Mouse (Mus musculus) stomach, embryonic 15.5 days (tissue): ENCODE measurements at regions not wholly inside any gene's neighbourhood (a gene's known extent, or its start where the extent isn't known, plus 50 kb on each side); places are given as distances from the start of the nearest gene placed in this dataset.

Source experiments
- ATAC-seq: fragments of 200-750 bp; cut with Nextera tagmentation; 2 replicates; pipeline ENCODE4 v1.8.0; 2017; ENCODE audit warnings: low read depth, moderate number of reproducible peaks, moderate TSS enrichment; ENCODE audit not compliant: insufficient read depth, low FRiP score
- H3K27ac ChIP-seq: fragments of 300-500 bp; sonication (generic); 2 replicates; pipeline ENCODE4 v1.5.1; 2015; ENCODE audit warnings: mild to moderate bottlenecking, inconsistent platforms
- H3K27me3 ChIP-seq: fragments of 300-500 bp; sonication (generic); replicated peaks from 2 replicates; pipeline ENCODE4 v1.6.1; 2015; ENCODE audit warnings: inconsistent platforms
- H3K36me3 ChIP-seq: fragments of 300-500 bp; sonication (generic); 2 replicates; pipeline ENCODE4 v1.6.1; 2015; ENCODE audit warnings: inconsistent platforms
- H3K4me1 ChIP-seq: fragments of 300-500 bp; sonication (generic); 2 replicates; pipeline ENCODE4 v1.6.1; 2015; ENCODE audit warnings: inconsistent platforms
- H3K4me2 ChIP-seq: fragments of 300-500 bp; sonication (generic); 2 replicates; pipeline ENCODE4 v1.6.1; 2015; ENCODE audit warnings: mild to moderate bottlenecking, inconsistent platforms
- H3K4me3 ChIP-seq: fragments of 300-500 bp; sonication (generic); replicated peaks from 2 replicates; pipeline ENCODE4 v1.5.1; 2015; ENCODE audit warnings: inconsistent platforms
- H3K9ac ChIP-seq: fragments of 300-500 bp; sonication (generic); 2 replicates; pipeline ENCODE4 v1.6.1; 2015; ENCODE audit warnings: inconsistent platforms
- H3K9me3 ChIP-seq: fragments of 300-500 bp; sonication (generic); 2 replicates; pipeline ENCODE4 v1.6.1; 2016; ENCODE audit warnings: inconsistent platforms
- WGBS: fragments of 180-500 bp; shearing (Covaris S2); methylation state at CpG from one replicate; pipeline ENCODE4 v1.1.7; 2015; 5-methylcytosine and 5-hydroxymethylcytosine counted together

DNA sequence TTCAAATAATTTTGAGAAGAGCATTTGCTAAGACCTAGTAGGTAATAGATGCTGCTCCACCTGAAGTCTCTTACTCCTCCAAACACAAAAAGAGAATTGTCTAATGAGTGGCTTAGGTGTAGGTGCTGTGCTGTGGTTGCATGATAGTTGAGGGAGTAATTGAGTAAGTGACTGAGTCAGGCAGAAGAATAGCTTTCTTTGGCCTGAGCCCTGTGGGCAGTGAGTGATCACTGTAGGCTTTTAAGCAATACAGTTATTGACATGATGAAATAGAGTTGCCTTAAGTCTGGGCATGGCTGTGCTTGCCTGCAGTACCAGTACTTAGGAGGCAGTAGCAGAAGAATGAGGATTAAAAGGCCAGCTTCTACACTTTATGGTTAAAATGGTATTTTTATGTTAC, 155.5 kb upstream of the Marcks start:
- H3K9ac ChIP-seq: no peak overlapping the region
- H3K36me3 ChIP-seq: no peaks in the 10 kb centered on the region
- H3K4me1 ChIP-seq: no peaks in the 10 kb centered on the region
- no peak for ATAC-seq
- no peaks in the 10 kb centered on the region for H3K27me3 ChIP-seq
- no peaks in the 10 kb centered on the region for H3K9me3 ChIP-seq
- no peak overlapping the region for H3K4me3 ChIP-seq
- no peak overlapping the region for H3K4me2 ChIP-seq
- H3K27ac ChIP-seq: no peak overlapping the region

DNA sequence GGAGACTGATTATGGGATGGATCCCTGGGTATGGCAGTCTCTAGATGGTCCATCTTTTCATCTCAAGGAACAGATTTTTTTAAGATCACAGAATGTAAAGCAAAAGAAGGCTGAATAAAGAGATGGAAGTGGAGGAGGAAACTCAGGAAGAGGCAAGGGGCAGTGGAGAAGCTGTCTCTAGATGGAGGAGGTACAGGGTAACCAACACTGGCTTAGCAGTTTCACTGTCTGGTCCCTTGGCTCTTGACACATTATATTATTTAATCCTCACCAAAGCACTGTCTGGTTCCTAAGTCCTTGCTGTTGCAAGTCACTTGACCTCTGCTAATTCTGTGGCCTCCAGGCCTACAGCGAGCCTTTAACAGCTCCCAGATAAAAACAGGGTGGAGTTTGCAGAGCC, 154.6 kb upstream of the Marcks start:
- no peak for ATAC-seq
- H3K27ac ChIP-seq: no peak overlapping the region
- no peaks in the 10 kb centered on the region for H3K4me1 ChIP-seq
- H3K27me3 ChIP-seq: no peaks in the 10 kb centered on the region
- no peak overlapping the region for H3K4me3 ChIP-seq
- H3K36me3 ChIP-seq: no peaks in the 10 kb centered on the region
- 47% methylated on average over 1 of the region's 1 CpGs for WGBS
- H3K4me2 ChIP-seq: no peak overlapping the region
- H3K9me3 ChIP-seq: no peaks in the 10 kb centered on the region
- H3K9ac ChIP-seq: no peak overlapping the region

DNA sequence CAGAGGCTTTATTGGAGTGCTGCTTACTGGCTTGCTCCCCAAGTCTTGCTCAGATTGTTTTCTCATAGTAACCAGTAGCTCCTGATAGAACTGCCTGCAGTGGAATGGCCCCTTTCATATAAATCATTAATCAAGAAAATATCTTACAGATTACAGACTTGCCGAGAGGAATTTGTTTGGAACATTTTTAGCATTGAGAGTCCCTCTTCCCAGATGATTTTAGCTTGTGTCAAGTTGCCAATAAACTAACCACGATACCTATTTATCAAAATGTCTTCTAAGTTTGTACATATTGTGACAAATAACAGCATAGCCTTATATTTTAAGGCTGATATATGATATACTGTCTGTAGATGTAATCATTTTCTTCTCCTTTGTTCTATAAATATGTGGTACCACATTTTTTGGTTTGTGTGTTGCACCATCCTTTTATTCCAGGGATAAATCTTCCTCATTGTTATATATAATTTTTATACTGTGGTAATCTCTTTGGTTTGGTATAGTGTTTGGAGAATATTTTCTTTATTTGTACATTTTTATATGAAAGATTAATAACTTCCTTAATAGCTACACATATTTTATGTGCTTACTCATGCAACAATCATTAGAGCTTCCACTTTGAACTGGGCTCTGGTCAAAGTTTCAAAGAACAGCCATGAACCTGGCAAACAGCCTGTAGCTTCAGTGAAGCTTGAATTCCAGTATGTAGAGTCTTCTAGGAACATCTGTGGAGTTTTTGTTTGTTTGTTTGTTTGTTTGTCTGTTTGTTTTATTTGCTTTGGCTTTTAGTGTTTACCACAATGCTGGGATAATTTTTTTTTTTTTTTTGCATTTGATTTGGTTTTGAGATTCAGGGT, 153.1 kb upstream of the Marcks start:
- Histone ChIP-seq H3K27me3 (no peaks in the 10 kb centered on the region), H3K27ac (no peak overlapping the region), H3K9ac (no peak overlapping the region), H3K9me3 (no peaks in the 10 kb centered on the region), H3K4me2 (no peak overlapping the region), H3K36me3 (no peaks in the 10 kb centered on the region), H3K4me1 (no peaks in the 10 kb centered on the region), H3K4me3 (no peak overlapping the region)
- no peak for ATAC-seq
- WGBS: 55% methylated on average over 2 of the region's 2 CpGs

DNA sequence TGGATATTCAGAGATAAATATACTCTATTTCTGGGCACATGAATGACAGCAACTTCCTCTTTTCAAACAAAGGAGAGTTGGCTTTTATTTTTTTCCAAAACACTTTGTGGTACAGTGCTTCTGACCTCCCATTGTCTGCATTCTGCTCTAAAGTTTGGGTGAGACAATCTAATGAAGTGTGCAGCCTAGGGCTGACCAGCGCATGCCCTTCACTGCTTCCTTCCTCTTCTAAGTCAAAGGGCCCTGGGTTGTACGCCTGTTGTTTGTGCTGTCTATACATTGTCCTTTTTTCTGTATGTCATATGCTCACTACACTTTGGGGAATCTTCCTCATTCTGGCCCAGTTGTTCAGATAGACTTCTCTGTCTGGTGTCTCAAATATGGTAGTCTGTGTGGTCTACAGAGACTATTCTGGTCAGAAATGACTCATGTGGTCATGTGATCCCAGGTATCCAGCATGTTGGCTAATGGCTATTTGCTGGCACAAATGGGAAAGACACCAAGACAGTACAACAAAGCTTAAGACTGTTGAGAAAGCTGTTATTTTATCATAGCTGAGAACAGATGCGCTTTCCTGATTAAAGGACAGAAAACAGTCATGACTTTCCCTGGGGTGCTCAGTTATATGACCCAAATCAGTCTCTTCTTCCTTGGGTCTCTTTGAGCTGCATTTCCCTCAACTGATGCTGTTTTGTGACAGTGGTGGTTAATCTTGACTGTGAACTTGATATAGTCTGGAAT, 151.4 kb upstream of the Marcks start:
- 88% methylated on average over 3 of the region's 3 CpGs for WGBS
- ATAC-seq: no peak
- no peak overlapping the region for H3K27ac ChIP-seq
- no peak overlapping the region for H3K4me2 ChIP-seq
- no peaks in the 10 kb centered on the region for H3K9me3 ChIP-seq
- no peaks in the 10 kb centered on the region for H3K36me3 ChIP-seq
- no peaks in the 10 kb centered on the region for H3K27me3 ChIP-seq
- H3K9ac ChIP-seq: no peak overlapping the region
- no peaks in the 10 kb centered on the region for H3K4me1 ChIP-seq
- no peak overlapping the region for H3K4me3 ChIP-seq

DNA sequence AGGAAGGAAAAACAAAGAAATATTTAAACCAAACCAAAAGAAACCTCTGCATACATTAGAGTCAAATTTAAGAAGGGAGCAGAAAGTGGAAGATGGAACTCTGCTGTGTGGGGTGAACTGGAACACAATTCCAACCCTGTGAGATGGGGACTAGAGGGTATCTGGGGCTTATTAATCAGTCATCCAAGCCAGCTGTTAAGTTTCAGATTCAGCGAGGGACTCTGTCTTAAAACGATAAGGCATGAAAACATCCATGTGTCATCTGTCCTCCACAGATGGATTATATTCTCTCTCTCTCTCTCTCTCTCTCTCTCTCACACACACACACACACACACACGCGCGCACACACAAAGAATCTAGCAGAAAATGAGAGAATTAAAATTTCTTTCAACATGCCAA, 147.6 kb upstream of the Marcks start:
- no peak overlapping the region for H3K27ac ChIP-seq
- H3K27me3 ChIP-seq: no peaks in the 10 kb centered on the region
- H3K9ac ChIP-seq: no peak overlapping the region
- H3K9me3 ChIP-seq: no peaks in the 10 kb centered on the region
- ATAC-seq: no peak
- WGBS: 69% methylated on average over 5 of the region's 5 CpGs
- no peaks in the 10 kb centered on the region for H3K4me1 ChIP-seq
- no peak overlapping the region for H3K4me3 ChIP-seq
- no peaks in the 10 kb centered on the region for H3K36me3 ChIP-seq
- H3K4me2 ChIP-seq: no peak overlapping the region

DNA sequence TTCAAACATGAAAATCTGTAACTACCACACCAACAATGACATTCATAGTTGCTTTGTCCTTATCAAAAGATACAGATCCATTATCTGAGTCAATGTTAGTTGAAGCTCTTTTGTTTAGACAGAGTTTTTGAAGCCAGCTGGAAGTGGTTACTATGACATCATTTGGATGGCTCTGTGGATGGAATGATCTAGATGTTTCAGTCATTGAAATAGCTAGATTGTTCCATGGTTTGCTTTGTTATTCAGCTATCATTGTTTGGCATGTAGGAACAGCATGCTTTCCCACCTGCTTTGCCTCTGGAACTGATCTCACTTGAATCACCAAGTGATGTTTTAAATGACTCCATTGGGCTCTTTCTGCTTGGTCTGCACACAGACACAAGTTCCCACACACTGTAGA, 144.2 kb upstream of the Marcks start:
- no peak overlapping the region for H3K9ac ChIP-seq
- no peak overlapping the region for H3K27ac ChIP-seq
- H3K4me2 ChIP-seq: no peak overlapping the region
- no peak for ATAC-seq
- H3K9me3 ChIP-seq: no peaks in the 10 kb centered on the region
- no peaks in the 10 kb centered on the region for H3K4me1 ChIP-seq
- no peaks in the 10 kb centered on the region for H3K27me3 ChIP-seq
- no peaks in the 10 kb centered on the region for H3K36me3 ChIP-seq
- no peak overlapping the region for H3K4me3 ChIP-seq

DNA sequence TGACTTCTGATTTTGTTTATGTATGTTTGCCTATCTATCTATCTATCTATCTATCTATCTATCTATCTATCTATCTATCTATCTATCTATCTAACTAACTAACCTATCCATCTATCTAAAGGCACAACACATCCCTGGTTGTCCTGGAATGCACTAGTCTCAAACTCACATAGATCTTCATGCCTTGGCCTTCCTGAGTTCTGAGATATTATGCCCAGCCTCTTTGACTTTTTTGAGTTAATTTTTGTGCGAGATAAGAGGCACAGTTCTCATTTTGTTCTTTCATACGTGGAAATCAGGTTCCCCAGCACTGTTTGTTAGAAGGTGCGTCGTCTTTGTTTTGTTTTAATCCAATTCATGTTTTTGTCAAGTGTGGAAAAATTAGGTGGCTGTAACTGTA, 142.1 kb upstream of the Marcks start:
- WGBS: 78% methylated on average over 4 of the region's 4 CpGs
- Histone ChIP-seq H3K4me2 (no peak overlapping the region), H3K4me3 (no peak overlapping the region), H3K9me3 (no peaks in the 10 kb centered on the region), H3K9ac (no peak overlapping the region), H3K27me3 (no peaks in the 10 kb centered on the region), H3K4me1 (no peaks in the 10 kb centered on the region), H3K27ac (no peak overlapping the region), H3K36me3 (no peaks in the 10 kb centered on the region)
- ATAC-seq: no peak

DNA sequence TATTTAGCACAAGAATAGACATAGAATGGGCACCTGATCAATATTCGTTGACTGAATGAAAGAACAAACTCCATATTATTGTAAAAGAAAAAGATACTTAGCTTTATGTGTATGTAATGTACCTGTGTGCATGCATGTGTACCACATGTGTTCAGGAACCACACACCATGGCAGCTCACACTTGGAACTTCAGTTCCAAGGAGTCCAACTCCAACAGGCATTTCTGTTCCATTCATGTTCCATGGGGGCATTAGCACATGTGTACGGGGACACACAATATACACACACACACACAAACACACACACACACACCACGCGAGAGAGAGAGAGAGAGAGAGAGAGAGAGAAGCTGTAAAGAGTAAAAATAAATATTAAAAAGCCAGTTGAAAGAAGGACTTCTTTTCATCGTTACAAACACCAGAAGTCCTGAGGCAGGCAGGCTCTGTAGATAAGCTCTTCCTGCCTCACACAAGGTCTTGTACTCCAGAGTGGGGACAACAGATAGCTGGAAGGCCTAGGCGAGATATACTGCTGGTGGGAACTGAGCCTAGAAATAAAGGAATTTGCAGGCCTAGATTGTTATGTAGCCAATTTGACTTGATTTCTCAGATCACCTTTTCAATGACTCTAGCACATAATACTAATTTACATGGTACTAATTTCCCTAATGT, 141.6 kb upstream of the Marcks start:
- ATAC-seq: peak; percentile 60; the same call in 1 of the 2 replicates
- no peaks in the 10 kb centered on the region for H3K27me3 ChIP-seq
- H3K36me3 ChIP-seq: no peaks in the 10 kb centered on the region
- no peaks in the 10 kb centered on the region for H3K9me3 ChIP-seq
- no peak overlapping the region for H3K4me2 ChIP-seq
- H3K4me3 ChIP-seq: no peak overlapping the region
- no peaks in the 10 kb centered on the region for H3K4me1 ChIP-seq
- no peak overlapping the region for H3K27ac ChIP-seq
- no peak overlapping the region for H3K9ac ChIP-seq
- WGBS: 79% methylated on average over 6 of the region's 6 CpGs

DNA sequence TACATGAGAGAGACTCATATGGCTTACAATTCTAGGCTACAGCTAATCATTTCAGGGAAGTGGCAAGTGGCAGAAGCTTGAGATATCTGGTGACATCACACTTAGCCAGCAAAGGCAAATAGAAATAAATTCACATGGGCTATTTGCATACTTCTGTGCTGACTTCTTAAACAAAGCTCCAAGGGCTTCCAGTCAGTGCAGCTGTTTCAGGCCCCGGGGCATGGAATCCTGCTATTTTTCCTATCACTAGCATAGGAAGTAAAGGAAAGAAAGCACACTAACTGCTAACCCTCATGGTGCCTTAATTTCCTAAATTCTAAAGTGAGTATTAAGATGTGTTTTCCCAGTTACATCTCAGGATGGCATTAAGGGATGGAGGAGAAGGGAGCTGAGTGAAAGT, 140.6 kb upstream of the Marcks start:
- Histone ChIP-seq H3K9ac (no peak overlapping the region), H3K27me3 (no peaks in the 10 kb centered on the region), H3K4me2 (no peak overlapping the region), H3K4me1 (no peaks in the 10 kb centered on the region), H3K27ac (peak overlapping the region; percentile 65; the same call in 1 of the 2 replicates), H3K9me3 (no peaks in the 10 kb centered on the region), H3K4me3 (no peak overlapping the region), H3K36me3 (no peaks in the 10 kb centered on the region)
- 30% methylated on average over 1 of the region's 1 CpGs for WGBS
- ATAC-seq: no peak

DNA sequence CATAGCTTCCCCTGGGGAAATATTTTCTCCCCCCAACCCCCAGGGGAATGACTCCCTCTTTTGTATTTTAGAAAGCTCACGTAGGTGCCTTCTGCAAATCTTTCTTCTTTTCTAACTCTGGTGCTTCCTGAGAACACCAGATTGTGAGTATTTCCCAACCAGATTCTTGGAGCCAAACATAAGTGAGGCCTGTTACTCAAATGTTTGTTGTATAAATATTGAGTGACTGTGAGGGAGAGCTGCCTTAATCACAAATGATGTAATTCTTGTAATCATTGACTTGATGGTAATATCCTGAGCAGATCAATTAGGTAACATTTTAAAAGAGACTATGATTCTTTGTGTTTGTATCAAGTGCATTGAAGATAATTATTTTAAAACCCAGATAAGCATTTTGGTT, 137.1 kb upstream of the Marcks start:
- 0 out of 2 replicates have a peak overlapping the region, but pooled peaks have one; percentile 9 for H3K27ac ChIP-seq
- H3K4me1 ChIP-seq: no peaks in the 10 kb centered on the region
- no peaks in the 10 kb centered on the region for H3K27me3 ChIP-seq
- H3K9ac ChIP-seq: no peak overlapping the region
- no peaks in the 10 kb centered on the region for H3K9me3 ChIP-seq
- no peak overlapping the region for H3K4me2 ChIP-seq
- ATAC-seq: no peak
- 70% methylated on average over 1 of the region's 1 CpGs for WGBS
- H3K4me3 ChIP-seq: no peak overlapping the region
- H3K36me3 ChIP-seq: no peaks in the 10 kb centered on the region

DNA sequence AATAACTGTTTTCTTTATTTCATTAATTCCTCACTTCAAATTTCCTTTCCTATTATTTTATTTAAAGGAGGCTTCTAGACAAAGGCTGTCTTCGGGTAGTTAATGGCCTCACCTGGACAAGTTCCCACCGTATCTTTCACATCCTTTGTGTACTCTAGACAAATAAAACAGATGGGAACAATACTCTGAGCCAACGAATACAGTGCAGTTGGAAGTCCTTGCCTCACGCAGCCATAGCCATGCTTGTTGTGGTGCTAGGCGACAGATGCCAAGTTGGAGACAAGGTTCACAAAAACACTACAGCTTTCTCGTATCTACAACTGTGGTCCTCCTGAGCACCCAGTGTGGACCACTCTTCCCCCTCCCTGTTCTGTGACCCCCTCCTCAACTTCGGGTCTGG, 136.6 kb upstream of the Marcks start:
- 61% methylated on average over 7 of the region's 7 CpGs for WGBS
- no peaks in the 10 kb centered on the region for H3K27me3 ChIP-seq
- H3K9me3 ChIP-seq: no peaks in the 10 kb centered on the region
- H3K27ac ChIP-seq: 0 out of 2 replicates have a peak overlapping the region, but pooled peaks have one; percentile 9
- H3K4me1 ChIP-seq: no peaks in the 10 kb centered on the region
- H3K36me3 ChIP-seq: no peaks in the 10 kb centered on the region
- no peak overlapping the region for H3K9ac ChIP-seq
- peak; percentile 53; the same call in 1 of the 2 replicates for ATAC-seq
- H3K4me3 ChIP-seq: no peak overlapping the region
- no peak overlapping the region for H3K4me2 ChIP-seq

DNA sequence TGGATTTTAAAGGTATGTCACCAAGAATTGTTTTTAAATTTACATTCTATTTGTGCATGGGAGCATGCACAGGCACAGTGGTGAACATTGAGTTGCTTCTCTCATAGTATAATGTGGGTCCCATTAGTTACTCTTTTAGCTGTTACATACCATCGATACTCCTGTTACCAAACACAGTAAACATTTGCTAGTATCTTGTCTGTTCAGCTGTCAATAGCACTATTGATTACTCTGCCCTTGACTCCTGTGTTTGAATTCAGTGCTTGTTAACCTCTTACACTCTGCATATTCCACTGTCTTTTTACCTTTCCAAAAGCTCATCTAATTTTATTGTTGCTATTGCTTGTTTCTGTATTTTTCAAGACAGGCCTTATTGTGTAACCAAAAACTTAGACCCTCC, 133.2 kb upstream of the Marcks start:
- Histone ChIP-seq H3K9me3 (no peaks in the 10 kb centered on the region), H3K4me2 (no peak overlapping the region), H3K36me3 (no peaks in the 10 kb centered on the region), H3K9ac (no peak overlapping the region), H3K4me3 (no peak overlapping the region), H3K4me1 (no peaks in the 10 kb centered on the region), H3K27me3 (no peaks in the 10 kb centered on the region), H3K27ac (no peak overlapping the region)
- WGBS: 59% methylated on average over 1 of the region's 1 CpGs
- ATAC-seq: no peak
